Mouse (Mus musculus): ENCODE results near the gene Ccne1. TPM values are rescaled to one million over a fixed set of nuclear protein-coding genes. Genes with fewer than 3 reads are reported as not detected.
A peak's percentile ranks its signal among the peaks of the same experiment; 100 is the strongest.

Ccne1 gene
- total RNA-seq, 1 experiment = 194 TPM

DNA sequence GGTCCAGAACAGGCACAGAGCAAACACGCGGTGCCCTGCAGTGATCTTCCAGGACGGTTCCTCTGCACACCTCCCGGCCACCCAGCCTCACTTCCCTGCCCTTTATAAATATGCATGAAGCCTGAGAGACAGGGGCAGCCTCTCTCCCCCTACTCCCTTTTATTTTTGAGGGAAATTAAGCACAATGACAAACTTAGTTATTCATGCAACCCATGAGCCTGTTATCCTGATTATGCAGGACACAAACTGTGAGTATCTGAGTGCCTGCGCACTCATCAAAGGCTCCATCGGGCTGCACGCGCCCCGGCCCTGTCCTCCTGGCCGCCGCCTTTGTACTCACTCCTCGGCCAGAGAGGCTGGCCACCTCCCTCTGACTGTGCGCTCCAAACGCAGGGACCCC, 32.8 kb downstream of the Ccne1 start:
- DNase-seq (ENCODE audit: low read depth, low spot score) = no peak
- in situ Hi-C loops (cut with MboI; ENCODE audit: low sequenced_read_pairs in 2 of 2, unreplicated experiment in 2 of 2) = no loop called here
- peak overlapping the region; percentile 14; the same call in 1 of the 2 replicates for H3K9ac ChIP-seq (ENCODE audit: insufficient read depth, low read depth, low read length, poor library complexity, severe bottlenecking)
- H3K27ac ChIP-seq (ENCODE audit: insufficient read depth, low read depth, low read length, poor library complexity, severe bottlenecking) = no peak overlapping the region
- H3K4me1 ChIP-seq (ENCODE audit: control insufficient read depth in 2 of 2, insufficient read depth in 2 of 2, low read length in 2 of 2, poor library complexity in 1 of 2) = peaks cover 0 to 2% of the 10 kb centered on the region in 2 experiments; a peak in 2 of 4 replicates
- H3K36me3 ChIP-seq (ENCODE audit: control insufficient read depth, insufficient read depth, low read length, poor library complexity, severe bottlenecking) = no peaks in the 10 kb centered on the region
- TF ChIP-seq MAFK (IDR thresholded peaks at IDR 0.05; ENCODE audit: insufficient read depth, low read depth, low read length) = no peak
- H3K9me3 ChIP-seq (ENCODE audit: control insufficient read depth, insufficient read depth, low read depth, low read length) = no peaks in the 10 kb centered on the region
- peak overlapping the region; percentile 69 to 76 for H3K4me3 ChIP-seq (ENCODE audit: insufficient read depth in 1 of 2, low read depth in 1 of 2, low read length in 2 of 2, poor library complexity in 1 of 2, severe bottlenecking in 1 of 2)

GRCm38 (mm10) chr7:38073782-38074181, 33.6 kb downstream of the Ccne1 start:
- TF ChIP-seq HCFC1 (IDR thresholded peaks at IDR 0.05; ENCODE audit: borderline replicate concordance, insufficient read depth, low read length) (no peak), MAFK (IDR thresholded peaks at IDR 0.05; ENCODE audit: insufficient read depth, low read depth, low read length) (no peak), ZC3H11A (IDR thresholded peaks at IDR 0.05; ENCODE audit: borderline replicate concordance, low read depth, low read length) (peak; percentile 48; the same call in 1 of the 2 replicates), CHD2 (IDR thresholded peaks at IDR 0.05; ENCODE audit: low read depth, low read length) (no peak), ZNF384 (IDR thresholded peaks at IDR 0.05; ENCODE audit: low read depth, low read length) (no peak)
- H3K27ac ChIP-seq (ENCODE audit: insufficient read depth, low read depth, low read length, poor library complexity, severe bottlenecking) = no peak overlapping the region
- DNase-seq (ENCODE audit: low read depth, low spot score) = no peak
- no peaks in the 10 kb centered on the region for H3K9me3 ChIP-seq (ENCODE audit: control insufficient read depth, insufficient read depth, low read depth, low read length)
- peaks cover 0 to 2% of the 10 kb centered on the region in 2 experiments; a peak in 2 of 4 replicates for H3K4me1 ChIP-seq (ENCODE audit: control insufficient read depth in 2 of 2, insufficient read depth in 2 of 2, low read length in 2 of 2, poor library complexity in 1 of 2)
- no peaks in the 10 kb centered on the region for H3K36me3 ChIP-seq (ENCODE audit: control insufficient read depth, insufficient read depth, low read length, poor library complexity, severe bottlenecking)
- no peak overlapping the region for H3K9ac ChIP-seq (ENCODE audit: insufficient read depth, low read depth, low read length, poor library complexity, severe bottlenecking)
- H3K4me3 ChIP-seq (ENCODE audit: insufficient read depth in 1 of 2, low read depth in 1 of 2, low read length in 2 of 2, poor library complexity in 1 of 2, severe bottlenecking in 1 of 2) = peak overlapping the region in 1 of 2 experiments; percentile 69; a peak in 1 of 4 replicates
- in situ Hi-C loops (cut with MboI; ENCODE audit: low sequenced_read_pairs in 2 of 2, unreplicated experiment in 2 of 2) = no loop called here

DNA sequence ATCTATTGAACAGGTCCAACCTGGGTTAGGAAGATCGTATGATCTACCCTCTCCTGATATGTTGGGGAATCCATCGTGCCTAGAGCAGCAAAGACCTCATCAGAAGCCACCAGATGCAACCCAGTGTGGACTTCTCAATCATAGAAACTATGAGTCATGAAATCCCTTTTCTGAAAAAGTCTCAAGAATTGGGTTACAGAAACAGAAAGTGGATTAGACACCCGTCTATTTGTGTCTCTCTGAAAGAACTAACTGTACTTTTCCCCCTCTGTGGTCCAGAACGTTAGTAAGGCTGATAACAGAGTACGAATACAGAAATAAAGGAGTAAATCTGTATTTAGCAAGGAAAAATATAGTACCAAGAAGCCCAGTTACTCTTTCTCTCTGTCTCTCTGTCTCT, 36.3 kb downstream of the Ccne1 start:
- in situ Hi-C loops (cut with MboI; ENCODE audit: low sequenced_read_pairs in 2 of 2, unreplicated experiment in 2 of 2) = no loop called here

DNA sequence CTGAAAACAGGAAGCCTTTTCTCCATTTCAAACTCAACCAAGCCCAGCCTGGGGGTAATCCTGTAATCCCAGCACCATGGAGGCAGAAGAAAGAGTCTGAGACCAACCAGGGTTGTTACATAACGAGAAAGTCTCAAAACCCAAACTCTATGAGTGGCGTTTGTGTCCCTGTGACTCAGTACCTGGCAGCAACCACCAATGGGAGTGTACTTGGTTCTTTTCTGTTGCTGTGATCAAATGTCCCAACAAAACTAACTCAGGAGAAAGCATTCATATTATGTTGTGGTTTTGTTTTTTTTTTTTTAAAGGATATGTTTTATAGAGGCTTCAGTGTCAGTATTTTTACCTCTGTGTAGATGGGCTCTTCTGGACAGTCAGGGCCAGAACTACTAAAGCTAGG, 36.7 kb downstream of the Ccne1 start:
- Histone ChIP-seq H3K36me3 (ENCODE audit: control insufficient read depth, insufficient read depth, low read length, poor library complexity, severe bottlenecking) (no peaks in the 10 kb centered on the region), H3K4me3 (ENCODE audit: insufficient read depth in 1 of 2, low read depth in 1 of 2, low read length in 2 of 2, poor library complexity in 1 of 2, severe bottlenecking in 1 of 2) (no peak overlapping the region), H3K27ac (ENCODE audit: insufficient read depth, low read depth, low read length, poor library complexity, severe bottlenecking) (no peak overlapping the region), H3K4me1 (ENCODE audit: control insufficient read depth in 2 of 2, insufficient read depth in 2 of 2, low read length in 2 of 2, poor library complexity in 1 of 2) (peaks cover 0 to 5% of the 10 kb centered on the region in 2 experiments; a peak in 2 of 4 replicates), H3K9ac (ENCODE audit: insufficient read depth, low read depth, low read length, poor library complexity, severe bottlenecking) (no peak overlapping the region), H3K9me3 (ENCODE audit: control insufficient read depth, insufficient read depth, low read depth, low read length) (no peaks in the 10 kb centered on the region)
- TF ChIP-seq CHD2 (IDR thresholded peaks at IDR 0.05; ENCODE audit: low read depth, low read length) = no peak
- TF ChIP-seq ZNF384 (IDR thresholded peaks at IDR 0.05; ENCODE audit: low read depth, low read length) = no peak
- TF ChIP-seq HCFC1 (IDR thresholded peaks at IDR 0.05; ENCODE audit: borderline replicate concordance, insufficient read depth, low read length) = no peak
- no peak for TF ChIP-seq ZC3H11A (IDR thresholded peaks at IDR 0.05; ENCODE audit: borderline replicate concordance, low read depth, low read length)
- TF ChIP-seq MAFK (IDR thresholded peaks at IDR 0.05; ENCODE audit: insufficient read depth, low read depth, low read length) = no peak
- no peak for DNase-seq (ENCODE audit: low read depth, low spot score)
- in situ Hi-C loops (cut with MboI; ENCODE audit: low sequenced_read_pairs in 2 of 2, unreplicated experiment in 2 of 2) = no loop called here

More for the DNA sequence above, 36.3 kb downstream of the Ccne1 start:
- Histone ChIP-seq H3K9ac (ENCODE audit: insufficient read depth, low read depth, low read length, poor library complexity, severe bottlenecking) (no peak overlapping the region), H3K27ac (ENCODE audit: insufficient read depth, low read depth, low read length, poor library complexity, severe bottlenecking) (no peak overlapping the region), H3K36me3 (ENCODE audit: control insufficient read depth, insufficient read depth, low read length, poor library complexity, severe bottlenecking) (no peaks in the 10 kb centered on the region), H3K4me3 (ENCODE audit: insufficient read depth in 1 of 2, low read depth in 1 of 2, low read length in 2 of 2, poor library complexity in 1 of 2, severe bottlenecking in 1 of 2) (no peak overlapping the region), H3K9me3 (ENCODE audit: control insufficient read depth, insufficient read depth, low read depth, low read length) (no peaks in the 10 kb centered on the region), H3K4me1 (ENCODE audit: control insufficient read depth in 2 of 2, insufficient read depth in 2 of 2, low read length in 2 of 2, poor library complexity in 1 of 2) (peaks cover 0 to 5% of the 10 kb centered on the region in 2 experiments; a peak in 2 of 4 replicates)
- DNase-seq (ENCODE audit: low read depth, low spot score) = no peak
- TF ChIP-seq ZC3H11A (IDR thresholded peaks at IDR 0.05; ENCODE audit: borderline replicate concordance, low read depth, low read length) (no peak), ZNF384 (IDR thresholded peaks at IDR 0.05; ENCODE audit: low read depth, low read length) (no peak), HCFC1 (IDR thresholded peaks at IDR 0.05; ENCODE audit: borderline replicate concordance, insufficient read depth, low read length) (no peak), MAFK (IDR thresholded peaks at IDR 0.05; ENCODE audit: insufficient read depth, low read depth, low read length) (no peak), CHD2 (IDR thresholded peaks at IDR 0.05; ENCODE audit: low read depth, low read length) (no peak)

GRCm38 (mm10) chr7:38064431-38064830, 42.9 kb downstream of the Ccne1 start:
- no peak overlapping the region for H3K9ac ChIP-seq (ENCODE audit: insufficient read depth, low read depth, low read length, poor library complexity, severe bottlenecking)
- TF ChIP-seq CHD2 (IDR thresholded peaks at IDR 0.05; ENCODE audit: low read depth, low read length) (no peak), MAFK (IDR thresholded peaks at IDR 0.05; ENCODE audit: insufficient read depth, low read depth, low read length) (no peak), ZNF384 (IDR thresholded peaks at IDR 0.05; ENCODE audit: low read depth, low read length) (no peak), HCFC1 (IDR thresholded peaks at IDR 0.05; ENCODE audit: borderline replicate concordance, insufficient read depth, low read length) (no peak), ZC3H11A (IDR thresholded peaks at IDR 0.05; ENCODE audit: borderline replicate concordance, low read depth, low read length) (no peak)
- no peaks in the 10 kb centered on the region for H3K36me3 ChIP-seq (ENCODE audit: control insufficient read depth, insufficient read depth, low read length, poor library complexity, severe bottlenecking)
- in situ Hi-C loops (cut with MboI; ENCODE audit: low sequenced_read_pairs in 2 of 2, unreplicated experiment in 2 of 2) = no loop called here
- 0 out of 4 replicates have a peak overlapping the region, but pooled peaks of 1 of the 2 experiments have one; percentile 16 for H3K4me3 ChIP-seq (ENCODE audit: insufficient read depth in 1 of 2, low read depth in 1 of 2, low read length in 2 of 2, poor library complexity in 1 of 2, severe bottlenecking in 1 of 2)
- peaks cover 5 to 6% of the 10 kb centered on the region in 2 experiments; a peak in 3 of 4 replicates for H3K4me1 ChIP-seq (ENCODE audit: control insufficient read depth in 2 of 2, insufficient read depth in 2 of 2, low read length in 2 of 2, poor library complexity in 1 of 2)
- H3K9me3 ChIP-seq (ENCODE audit: control insufficient read depth, insufficient read depth, low read depth, low read length) = no peaks in the 10 kb centered on the region
- no peak overlapping the region for H3K27ac ChIP-seq (ENCODE audit: insufficient read depth, low read depth, low read length, poor library complexity, severe bottlenecking)
- DNase-seq (ENCODE audit: low read depth, low spot score) = no peak

Data from ES-E14 (cell line).